Mouse (Mus musculus): Measurements from ENCODE around the gene 4933400A11Rik. TPM values are rescaled to one million over a fixed set of nuclear protein-coding genes. Genes with fewer than 3 reads are reported as not detected.

The 4933400A11Rik gene
- not detected for polyA plus RNA-seq (2015; fragmentation: Illumina TruSeq; extraction: RNeasy Lipid Tissue Mini Kit (QIAGEN cat#74804); ENCODE audit: insufficient read depth, low read depth, low replicate concordance)

DNA sequence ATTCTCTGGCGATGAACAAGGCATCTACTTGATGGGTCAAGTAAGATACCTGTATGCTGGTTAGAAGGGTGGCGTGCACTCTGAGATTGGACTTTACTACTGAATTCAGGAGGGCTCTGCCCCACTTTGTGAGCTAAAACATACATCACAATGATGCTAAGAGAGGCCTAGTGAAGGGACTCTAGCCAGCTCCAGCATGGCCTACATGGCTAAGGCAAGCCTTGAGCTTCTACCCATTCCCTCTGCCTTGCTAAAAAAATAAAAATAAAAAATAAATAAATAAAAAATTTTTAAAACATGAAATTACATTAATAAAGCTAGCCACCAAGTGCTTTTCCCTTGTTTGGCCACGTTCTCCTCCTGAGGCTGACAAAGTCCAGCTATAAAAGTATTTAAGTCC, at the start of gene 4933400A11Rik:
Gene 4933400A11Rik, minus strand, starts transcription at position 101 of the 400 bp plus-strand sequence.

Other genes with a start within 250 kb of the 4933400A11Rik start
- 8.1 TPM for gene Mid1, start 94.4 kb downstream of the 4933400A11Rik start, polyA plus RNA-seq (2015; fragmentation: Illumina TruSeq; extraction: RNeasy Lipid Tissue Mini Kit (QIAGEN cat#74804); ENCODE audit: insufficient read depth, low read depth, low replicate concordance)
- gene Gm21887, start 230.0 kb upstream of the 4933400A11Rik start, polyA plus RNA-seq (2015; fragmentation: Illumina TruSeq; extraction: RNeasy Lipid Tissue Mini Kit (QIAGEN cat#74804); ENCODE audit: insufficient read depth, low read depth, low replicate concordance), result 702 TPM

Measured in pancreas, adult 10 weeks (tissue).